Mouse (Mus musculus) neural tube, embryonic 14.5 days (tissue): Measurements from ENCODE around the gene Nfib. TPM values are rescaled to one million over a fixed set of nuclear protein-coding genes. Genes with fewer than 3 reads are reported as not detected.

Experiments
- ATAC-seq: fragments of 200-750 bp; cut with Nextera tagmentation; 2 replicates; pipeline ENCODE4 v1.8.0; 2017; ENCODE audit warnings: low read depth, mild to moderate bottlenecking, moderate TSS enrichment, moderate library complexity
- H3K27ac ChIP-seq: fragments of 300-500 bp; sonication (generic); 2 replicates; pipeline ENCODE4 v1.5.1; 2014; ENCODE audit warnings: low read depth, mild to moderate bottlenecking, control low read depth, low read length, moderate library complexity, mixed read lengths
- H3K27me3 ChIP-seq: fragments of 300-500 bp; sonication (generic); 2 replicates; pipeline ENCODE4 v1.6.1; 2014; ENCODE audit warnings: low read length; ENCODE audit not compliant: control insufficient read depth, insufficient read depth
- H3K36me3 ChIP-seq: fragments of 300-500 bp; sonication (generic); 2 replicates; pipeline ENCODE4 v1.6.1; 2014; ENCODE audit warnings: low read length, mixed read lengths; ENCODE audit not compliant: control insufficient read depth, insufficient read depth
- H3K4me1 ChIP-seq: fragments of 300-500 bp; sonication (generic); 2 replicates; pipeline ENCODE4 v1.6.1; 2014; ENCODE audit warnings: low read length; ENCODE audit not compliant: control insufficient read depth, insufficient read depth
- H3K4me2 ChIP-seq: fragments of 300-500 bp; sonication (generic); 2 replicates; pipeline ENCODE4 v1.6.1; 2014; ENCODE audit warnings: mild to moderate bottlenecking, low read depth, low read length, control low read depth
- H3K4me3 ChIP-seq: fragments of 300-500 bp; sonication (generic); 2 replicates; pipeline ENCODE4 v1.5.1; 2014; ENCODE audit warnings: low read depth, low read length, control low read depth, mixed read lengths
- H3K9ac ChIP-seq: fragments of 300-500 bp; sonication (generic); replicated peaks from 2 replicates; pipeline ENCODE4 v1.6.1; 2014; ENCODE audit warnings: low read depth, mild to moderate bottlenecking, control low read depth, low read length, mixed read lengths
- H3K9me3 ChIP-seq: fragments of 300-500 bp; sonication (generic); 2 replicates; pipeline ENCODE4 v1.6.1; 2016; ENCODE audit warnings: low read length; ENCODE audit not compliant: control insufficient read depth
- WGBS: fragments of 180-500 bp; shearing (Covaris S2); extraction: QIAGEN DNeasy Blood & Tissue Kit; methylation state at CpG from one replicate; pipeline ENCODE4 v1.1.7; 2014; 5-methylcytosine and 5-hydroxymethylcytosine counted together
- polyA plus RNA-seq: library from polyadenylated mRNA; unstranded; fragments of >200 nt; fragmentation: Nextera tagmentation; extraction: Ambion mirVana; gene quantifications from 2 replicates; pipeline ENCODE4 v1.2.1, GENCODE M21; 2014

The Nfib gene
- polyA plus RNA-seq, 1 experiment from 2014 or later: 111 TPM

GRCm38 (mm10) chr4:82593681-82594666 lies 111.6 kb downstream of the Nfib start:
- H3K36me3 ChIP-seq: no peaks in the 10 kb centered on the region
- no peak overlapping the region for H3K27ac ChIP-seq
- H3K4me2 ChIP-seq: no peak overlapping the region
- no peak overlapping the region for H3K9ac ChIP-seq
- H3K27me3 ChIP-seq: no peaks in the 10 kb centered on the region
- H3K4me3 ChIP-seq: no peak overlapping the region
- no peaks in the 10 kb centered on the region for H3K4me1 ChIP-seq
- ATAC-seq: no peak
- WGBS: 88% methylated on average over 10 of the region's 10 CpGs
- H3K9me3 ChIP-seq: no peaks in the 10 kb centered on the region

DNA sequence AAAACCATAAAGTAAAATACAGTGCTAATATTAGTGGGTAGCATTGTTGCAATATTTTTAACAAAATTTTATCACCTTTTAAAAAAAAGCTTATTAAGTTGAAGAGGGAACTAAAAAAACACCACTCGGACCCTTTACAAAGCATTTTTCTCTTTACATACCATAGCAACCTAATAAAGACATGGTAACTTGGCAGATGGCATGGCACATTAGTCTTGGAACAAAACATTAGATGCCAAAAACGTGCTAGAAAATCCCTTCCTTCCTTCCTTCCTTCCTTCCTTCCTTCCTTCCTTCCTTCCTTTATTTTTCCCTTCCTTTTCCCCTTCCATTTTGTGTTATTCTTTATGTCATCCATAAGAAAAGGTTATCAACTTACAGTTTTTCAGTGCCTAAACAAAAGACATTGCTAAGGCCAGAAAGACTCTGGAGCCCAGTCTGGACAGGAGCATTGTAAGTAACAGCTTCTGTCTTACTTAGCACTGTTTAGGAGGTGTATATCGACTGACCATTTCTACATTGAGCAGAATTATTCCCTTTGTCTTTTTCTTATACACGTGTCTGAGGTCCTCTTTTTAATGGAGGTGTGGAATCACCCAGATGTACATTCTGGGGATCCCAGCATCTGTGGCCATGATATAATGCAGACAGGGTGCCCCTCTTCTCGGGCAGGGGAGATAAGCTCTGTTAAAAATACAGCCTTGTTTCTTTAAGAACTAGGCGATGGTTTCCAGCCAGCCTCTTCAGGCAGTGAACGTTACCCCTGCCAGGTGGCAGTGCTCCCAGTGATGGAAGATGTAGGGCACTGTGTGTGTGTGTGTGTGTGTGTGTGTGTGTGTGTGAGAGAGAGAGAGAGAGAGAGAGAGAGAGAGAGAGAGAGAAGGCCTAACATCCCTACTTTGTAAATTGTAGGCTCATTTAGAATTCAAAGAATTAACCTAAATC lies 113.2 kb downstream of the Nfib start:
- Histone ChIP-seq H3K4me3 (no peak overlapping the region), H3K27me3 (no peaks in the 10 kb centered on the region), H3K9ac (no peak overlapping the region), H3K36me3 (no peaks in the 10 kb centered on the region), H3K4me1 (no peaks in the 10 kb centered on the region), H3K4me2 (no peak overlapping the region), H3K9me3 (no peaks in the 10 kb centered on the region), H3K27ac (peak overlapping the region; percentile 39; the same call in 1 of the 2 replicates)
- peak; percentile 80 for ATAC-seq
- WGBS: 39% methylated on average over 7 of the region's 7 CpGs

DNA sequence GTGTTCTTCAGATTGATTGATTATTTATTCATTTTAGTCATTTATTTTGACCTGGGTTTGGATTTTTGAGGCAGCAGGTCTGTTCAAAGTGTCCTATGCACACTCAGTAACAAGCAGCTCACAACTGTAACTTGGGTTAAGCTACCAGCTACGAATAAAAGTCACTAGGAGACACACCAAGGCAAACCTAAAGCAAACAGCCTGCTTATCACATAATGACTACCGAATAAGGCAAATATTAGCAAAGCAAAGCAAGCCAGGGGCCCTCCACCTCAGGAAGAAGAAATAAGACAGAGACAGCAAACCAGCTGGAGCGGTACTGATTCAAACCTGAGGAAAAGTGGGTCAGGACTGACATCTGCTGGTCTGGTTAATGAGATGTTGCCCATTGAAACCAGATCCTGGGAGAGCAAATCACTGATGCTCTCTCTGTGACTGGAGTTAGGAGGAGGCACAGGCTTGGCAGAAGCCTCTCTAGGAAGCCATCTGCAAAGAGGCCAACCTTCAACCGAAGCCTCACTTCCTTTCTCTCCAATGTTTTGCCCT lies 116.1 kb downstream of the Nfib start:
- Histone ChIP-seq H3K27ac (no peak overlapping the region), H3K27me3 (no peaks in the 10 kb centered on the region), H3K4me1 (no peaks in the 10 kb centered on the region), H3K9ac (no peak overlapping the region), H3K4me2 (no peak overlapping the region), H3K36me3 (no peaks in the 10 kb centered on the region), H3K4me3 (no peak overlapping the region), H3K9me3 (no peaks in the 10 kb centered on the region)
- peak; percentile 60; the same call in 1 of the 2 replicates for ATAC-seq
- WGBS: 42% methylated on average over 4 of the region's 4 CpGs

GRCm38 (mm10) chr4:82588718-82589117 lies 116.8 kb downstream of the Nfib start:
- Histone ChIP-seq H3K9me3 (no peaks in the 10 kb centered on the region), H3K36me3 (no peaks in the 10 kb centered on the region), H3K4me1 (no peaks in the 10 kb centered on the region), H3K4me3 (no peak overlapping the region), H3K27ac (no peak overlapping the region), H3K9ac (no peak overlapping the region), H3K27me3 (no peaks in the 10 kb centered on the region), H3K4me2 (no peak overlapping the region)
- 73% methylated on average over 5 of the region's 5 CpGs for WGBS
- no peak for ATAC-seq

DNA sequence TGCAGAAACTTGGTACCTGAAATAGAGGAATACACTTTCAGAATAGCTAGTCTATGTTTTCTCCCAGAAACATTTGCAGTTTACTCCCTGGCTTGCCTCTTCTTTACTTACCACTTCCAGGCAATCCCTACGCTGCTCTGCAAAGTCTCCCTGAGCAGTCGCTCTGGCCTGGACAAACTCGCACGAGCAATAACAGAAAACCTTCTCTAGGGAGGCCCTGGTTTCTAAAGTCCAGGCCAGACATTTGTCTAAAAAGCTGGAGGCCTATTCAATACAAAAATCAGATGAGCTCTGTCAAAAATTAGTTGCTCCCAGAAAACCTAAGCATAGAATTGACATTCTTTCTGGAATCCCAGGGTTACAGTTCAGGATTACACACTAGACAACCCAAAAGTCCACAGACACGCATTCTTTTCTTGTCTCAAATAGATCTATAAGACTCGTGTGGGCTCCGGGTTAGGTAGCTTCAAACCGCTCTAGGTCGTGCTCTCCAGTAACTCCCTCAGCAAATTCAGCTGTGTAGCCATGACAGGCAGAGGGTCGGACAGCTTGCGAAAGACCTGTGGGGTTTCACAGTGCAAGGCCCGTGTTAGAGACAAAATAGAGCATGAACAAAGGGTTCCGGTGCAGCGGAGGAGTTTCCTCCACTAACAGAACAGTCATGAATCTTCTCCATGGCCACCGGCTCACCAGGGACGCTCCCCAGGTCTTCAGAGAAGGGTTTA lies 118.2 kb downstream of the Nfib start:
- Histone ChIP-seq H3K4me3 (no peak overlapping the region), H3K27ac (no peak overlapping the region), H3K27me3 (no peaks in the 10 kb centered on the region), H3K9ac (no peak overlapping the region), H3K4me2 (no peak overlapping the region), H3K9me3 (no peaks in the 10 kb centered on the region), H3K4me1 (no peaks in the 10 kb centered on the region), H3K36me3 (no peaks in the 10 kb centered on the region)
- ATAC-seq: no peak
- 64% methylated on average over 16 of the region's 16 CpGs for WGBS

GRCm38 (mm10) chr4:82586637-82587036 lies 118.9 kb downstream of the Nfib start:
- Histone ChIP-seq H3K4me3 (no peak overlapping the region), H3K36me3 (no peaks in the 10 kb centered on the region), H3K9me3 (no peaks in the 10 kb centered on the region), H3K27me3 (no peaks in the 10 kb centered on the region), H3K9ac (no peak overlapping the region), H3K27ac (no peak overlapping the region), H3K4me1 (no peaks in the 10 kb centered on the region), H3K4me2 (no peak overlapping the region)
- ATAC-seq: no peak
- WGBS: 94% methylated on average over 5 of the region's 5 CpGs

GRCm38 (mm10) chr4:82585536-82585935 lies 120.0 kb downstream of the Nfib start:
- no peaks in the 10 kb centered on the region for H3K4me1 ChIP-seq
- ATAC-seq: no peak

DNA sequence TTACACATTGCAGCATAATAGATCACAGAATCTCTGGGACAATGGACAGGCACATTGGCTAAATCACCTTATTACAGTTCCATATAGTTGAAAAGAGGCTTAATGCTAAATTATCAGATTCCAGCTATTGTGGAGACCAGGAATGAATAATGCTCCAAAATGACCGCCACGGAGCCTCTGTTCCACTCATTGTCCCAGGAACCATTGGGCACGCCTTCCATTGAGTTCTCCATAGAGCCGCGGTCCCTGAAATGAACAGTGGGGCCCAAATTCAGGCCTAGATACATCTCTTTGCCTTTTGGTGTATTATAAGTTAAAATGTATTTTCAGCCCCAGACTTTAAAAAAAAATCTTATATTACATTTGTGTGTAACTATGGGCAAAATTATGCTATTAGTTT lies 120.5 kb downstream of the Nfib start:
- H3K4me1 ChIP-seq: no peaks in the 10 kb centered on the region
- 56% methylated on average over 5 of the region's 5 CpGs for WGBS
- H3K4me3 ChIP-seq: no peak overlapping the region
- H3K4me2 ChIP-seq: no peak overlapping the region
- H3K27ac ChIP-seq: no peak overlapping the region
- no peak for ATAC-seq
- H3K27me3 ChIP-seq: no peaks in the 10 kb centered on the region
- no peaks in the 10 kb centered on the region for H3K36me3 ChIP-seq
- no peak overlapping the region for H3K9ac ChIP-seq
- no peaks in the 10 kb centered on the region for H3K9me3 ChIP-seq

More at GRCm38 (mm10) chr4:82585536-82585935, 120.0 kb downstream of the Nfib start:
- Histone ChIP-seq H3K4me3 (no peak overlapping the region), H3K9me3 (no peaks in the 10 kb centered on the region), H3K9ac (no peak overlapping the region), H3K4me2 (no peak overlapping the region), H3K27me3 (no peaks in the 10 kb centered on the region), H3K36me3 (no peaks in the 10 kb centered on the region), H3K27ac (no peak overlapping the region)
- 53% methylated on average over 9 of the region's 9 CpGs for WGBS
